Mouse (Mus musculus): ENCODE data around the gene Fbxo42.

The Fbxo42 gene

DNA sequence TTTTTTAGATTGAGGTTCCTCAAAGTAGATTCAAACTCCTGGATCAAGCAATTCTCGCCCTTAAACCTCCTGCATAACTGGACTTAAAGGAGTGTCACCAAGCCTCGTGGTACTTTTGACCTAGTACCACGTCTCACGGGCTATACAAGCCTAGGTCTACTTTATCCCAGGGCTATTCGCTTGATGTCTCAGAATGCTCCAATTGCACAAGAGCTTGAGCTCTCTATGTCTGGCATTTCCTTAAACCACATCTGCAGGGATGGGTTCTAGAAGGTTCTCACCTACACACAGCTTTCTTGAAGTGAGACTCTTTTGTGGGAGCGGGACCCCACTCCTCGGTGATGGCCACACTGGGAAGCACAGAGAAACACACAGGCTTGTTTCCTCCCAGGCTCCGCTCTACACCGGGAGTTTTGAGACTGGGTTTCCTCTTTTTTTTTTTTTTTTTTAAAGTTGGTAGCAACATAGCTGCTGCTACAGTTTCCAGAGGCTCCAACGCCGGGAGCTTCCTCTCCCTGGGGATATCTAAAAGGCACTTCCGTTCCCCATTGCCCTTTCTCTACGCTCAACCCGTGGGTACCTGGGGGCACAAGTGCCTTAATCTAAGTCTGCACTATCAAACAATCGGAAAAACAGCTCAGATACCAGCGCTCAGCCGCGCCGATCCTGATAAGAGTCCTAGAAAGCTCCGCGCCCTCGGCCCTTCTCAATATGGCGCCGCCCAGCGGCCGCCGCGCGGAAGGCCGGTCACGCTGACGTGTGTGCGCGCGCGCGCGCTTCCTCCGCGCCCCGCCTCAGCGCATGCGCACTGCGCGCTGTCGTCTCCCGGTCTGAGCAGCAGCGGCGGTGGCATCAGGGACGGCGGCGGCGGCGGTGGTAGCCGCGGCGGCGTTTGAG lies at the start of gene Fbxo42:
Gene Fbxo42, plus strand, starts transcription at position 802 of the 897 bp plus-strand sequence.
- DNase-seq (ENCODE audit: extremely low spot score) = peak; percentile 95

DNA sequence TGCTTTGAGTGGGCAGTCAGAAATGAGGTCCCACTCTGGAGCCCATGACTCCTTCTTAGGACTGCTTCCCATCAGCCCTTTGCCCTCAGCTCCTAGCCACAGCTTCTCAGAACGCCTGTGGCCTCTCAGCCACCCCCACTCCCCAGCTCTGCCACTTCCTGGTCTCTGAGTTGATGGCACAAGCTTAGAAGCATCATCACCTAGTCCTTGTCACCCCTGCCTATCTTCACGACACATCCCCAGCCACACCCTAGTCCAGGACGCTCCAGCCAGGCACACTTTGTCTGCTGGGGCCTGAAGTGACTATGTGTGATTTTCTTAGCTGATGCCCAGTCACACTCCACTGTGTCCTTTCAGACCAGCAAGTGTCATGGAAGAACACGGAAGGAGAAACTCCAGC lies 48.8 kb upstream of the Fbxo42 start:
- DNase-seq (ENCODE audit: extremely low spot score) = no peak

DNA sequence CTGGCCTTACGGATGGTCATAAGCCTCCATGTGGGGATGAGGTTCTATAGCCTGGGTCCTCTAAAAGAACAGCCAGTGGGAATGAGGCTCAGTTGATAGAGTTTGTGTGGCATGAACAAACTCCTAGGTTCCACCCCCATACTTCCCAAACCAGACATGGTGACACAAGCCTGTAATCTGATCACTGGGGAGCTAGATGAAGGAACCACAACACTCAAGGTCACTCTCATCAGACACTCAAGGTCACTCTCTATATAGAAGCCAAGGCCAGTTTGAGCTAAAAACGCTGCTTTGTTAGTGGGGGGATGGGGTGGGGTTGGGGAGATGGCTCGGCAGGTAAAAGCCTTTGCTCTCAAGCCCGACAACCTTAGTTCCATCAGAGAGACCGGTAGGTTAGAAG lies 47.8 kb upstream of the Fbxo42 start:
- no peak for DNase-seq (ENCODE audit: extremely low spot score)

DNA sequence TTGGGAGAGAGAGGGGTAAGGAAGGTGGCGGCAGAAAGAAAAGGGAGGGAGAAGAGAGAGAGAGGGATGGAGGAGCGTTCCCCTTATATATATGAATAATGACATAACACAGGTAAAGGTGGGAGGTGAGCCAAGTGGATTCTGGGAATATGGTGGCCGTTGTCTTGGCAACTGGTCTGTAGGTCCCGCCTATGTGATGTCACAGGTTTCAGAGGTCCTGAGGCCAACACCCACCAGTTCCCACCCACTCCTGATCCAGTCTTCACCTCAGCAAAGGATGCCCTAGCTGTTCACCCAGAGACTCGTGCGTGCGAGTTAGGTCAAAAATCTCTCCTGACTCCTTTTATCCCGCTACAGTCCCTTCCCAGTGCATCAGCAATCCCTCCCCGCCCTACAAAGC lies 46.4 kb upstream of the Fbxo42 start:
- no peak for DNase-seq (ENCODE audit: extremely low spot score)

DNA sequence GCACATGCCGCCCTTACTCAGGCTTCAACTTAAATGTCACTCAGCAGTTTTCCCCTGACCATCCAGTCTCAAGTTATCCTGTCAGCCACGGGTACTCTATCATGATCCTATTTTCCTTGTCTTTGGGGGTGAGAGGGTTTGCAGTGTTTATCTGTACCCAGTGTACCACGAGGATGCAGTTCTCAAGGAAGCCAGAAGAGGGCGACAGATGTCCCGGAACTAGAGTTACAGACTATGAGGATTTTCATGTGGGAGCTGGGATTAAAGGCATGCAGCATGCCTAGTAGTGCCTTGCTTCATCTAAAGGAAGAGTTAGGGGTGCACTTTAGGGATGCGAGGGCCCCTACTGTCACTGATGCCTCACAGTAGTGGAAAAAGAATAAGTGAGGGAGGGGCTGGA lies 45.9 kb upstream of the Fbxo42 start:
- peak; percentile 26 for DNase-seq (ENCODE audit: extremely low spot score)

DNA sequence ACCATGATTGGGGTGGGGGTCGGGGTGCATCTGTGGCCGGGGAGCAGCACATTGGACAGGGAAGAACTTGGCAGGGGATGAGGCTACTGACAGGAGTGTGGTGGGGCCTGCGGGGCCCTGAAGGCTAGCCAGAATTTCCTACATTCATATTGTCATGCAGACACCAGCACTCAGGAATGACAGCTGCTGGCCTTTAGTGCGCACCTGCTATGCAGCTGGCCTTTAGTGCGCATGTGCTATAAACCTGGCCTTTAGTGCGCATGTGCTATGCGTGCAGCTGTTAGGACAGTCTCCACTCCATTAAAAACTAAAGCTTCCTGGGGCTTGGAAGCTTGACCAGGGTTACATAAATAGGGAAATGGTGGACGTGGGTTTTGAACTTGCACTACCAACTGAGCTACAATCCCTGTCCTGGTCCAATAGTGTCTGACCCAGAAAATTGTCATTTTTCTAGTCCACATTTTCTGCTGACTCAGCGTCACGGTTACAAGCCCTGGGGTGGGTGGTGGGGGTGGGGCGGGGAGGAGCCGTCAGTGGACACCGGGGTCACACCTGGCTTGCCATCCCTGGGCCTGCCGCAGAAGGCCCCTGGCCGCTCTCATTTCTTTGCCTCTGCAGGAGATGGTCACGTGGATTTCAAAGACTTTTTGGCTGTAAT lies 41.1 kb upstream of the Fbxo42 start:
- DNase-seq (ENCODE audit: extremely low spot score) = no peak

DNA sequence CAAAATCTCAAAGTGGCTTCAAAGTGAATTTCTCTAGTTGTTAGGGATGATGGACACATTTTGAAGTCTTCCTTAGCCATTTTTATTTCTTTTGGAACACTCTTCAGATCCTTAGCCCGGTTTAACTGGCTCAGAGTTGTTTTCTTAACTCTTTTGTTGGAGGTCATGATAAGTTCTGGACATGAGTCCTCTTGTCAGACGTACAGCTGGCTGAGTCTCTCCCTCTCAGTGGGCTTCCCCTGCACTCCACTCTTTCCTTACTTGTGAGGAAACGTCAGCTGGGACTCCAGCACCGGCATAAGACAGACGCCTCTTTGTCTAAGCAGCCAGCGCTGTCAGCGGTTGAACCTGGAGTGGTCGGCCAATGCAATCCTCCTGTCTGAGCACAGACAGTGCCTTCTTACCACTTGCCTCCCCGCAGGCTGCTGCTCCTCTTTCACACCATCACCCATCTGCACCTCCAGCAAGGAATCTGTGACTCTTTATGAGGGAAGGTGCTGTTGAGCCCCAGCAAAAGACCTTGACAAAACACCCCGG lies 39.4 kb upstream of the Fbxo42 start:
- DNase-seq (ENCODE audit: extremely low spot score) = no peak

DNA sequence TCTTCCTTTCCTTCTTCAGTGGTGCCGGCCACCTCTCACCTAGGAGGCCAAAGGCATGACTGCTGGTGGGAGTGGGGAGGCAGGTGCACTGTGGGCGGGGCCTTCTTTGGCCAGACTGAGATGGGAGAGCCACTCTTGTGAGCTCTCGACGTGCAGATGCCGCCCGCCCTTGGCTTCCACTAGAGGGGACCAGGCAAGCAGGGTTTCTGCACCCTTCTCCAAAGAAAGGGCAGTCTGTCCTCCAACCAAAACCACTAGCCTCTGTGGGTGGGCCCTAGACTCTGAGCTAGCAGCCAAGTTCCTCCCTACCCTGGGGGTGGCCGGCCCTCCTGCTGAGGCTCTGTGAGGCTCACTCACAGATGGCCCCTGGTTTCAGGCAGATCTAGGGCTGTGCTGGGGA lies 33.9 kb upstream of the Fbxo42 start:
- no peak for DNase-seq (ENCODE audit: extremely low spot score)

DNA sequence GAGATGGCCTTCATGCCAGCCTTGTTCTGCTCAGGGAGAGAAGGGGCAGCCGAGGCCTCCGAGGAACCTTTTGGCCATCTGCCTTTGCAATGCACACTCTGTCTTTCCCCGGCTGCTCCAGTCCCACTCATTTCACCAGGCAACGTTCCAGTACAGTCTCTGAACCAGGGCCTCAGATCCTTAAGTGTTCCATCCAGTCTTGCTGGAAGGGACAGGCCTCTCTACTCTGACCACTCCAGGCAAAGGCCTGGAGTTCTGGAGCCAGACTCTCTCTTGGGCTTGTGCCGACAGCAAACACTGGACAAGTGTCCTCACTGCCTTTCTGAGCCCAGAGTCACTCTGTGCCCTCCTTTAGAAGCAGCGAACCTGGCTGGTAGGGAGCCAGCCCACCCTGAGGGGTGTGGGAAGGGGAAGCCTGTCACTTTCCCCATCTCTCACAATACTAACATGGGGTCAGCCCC lies 33.2 kb upstream of the Fbxo42 start:
- DNase-seq (ENCODE audit: extremely low spot score) = no peak

DNA sequence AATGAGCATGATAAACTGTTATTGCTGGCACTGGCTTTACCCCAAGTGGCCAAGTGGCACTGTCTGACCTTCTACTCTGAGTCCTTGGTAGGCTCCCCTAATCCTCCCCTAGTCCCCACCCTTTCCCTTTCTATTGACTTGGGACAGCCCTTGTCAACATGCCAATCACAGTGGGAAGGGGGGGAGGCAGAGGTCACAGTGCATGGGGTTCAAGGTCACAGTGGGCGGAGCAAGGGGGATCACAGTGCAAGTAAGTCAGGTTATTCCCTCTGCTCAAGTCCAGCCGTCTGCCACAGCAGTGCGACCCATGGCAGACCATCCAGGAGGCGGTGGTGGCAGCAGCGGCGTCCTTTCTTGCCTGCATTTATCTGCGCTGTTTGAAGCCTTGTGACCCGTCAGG lies 32.3 kb upstream of the Fbxo42 start:
- DNase-seq (ENCODE audit: extremely low spot score) = no peak

DNA sequence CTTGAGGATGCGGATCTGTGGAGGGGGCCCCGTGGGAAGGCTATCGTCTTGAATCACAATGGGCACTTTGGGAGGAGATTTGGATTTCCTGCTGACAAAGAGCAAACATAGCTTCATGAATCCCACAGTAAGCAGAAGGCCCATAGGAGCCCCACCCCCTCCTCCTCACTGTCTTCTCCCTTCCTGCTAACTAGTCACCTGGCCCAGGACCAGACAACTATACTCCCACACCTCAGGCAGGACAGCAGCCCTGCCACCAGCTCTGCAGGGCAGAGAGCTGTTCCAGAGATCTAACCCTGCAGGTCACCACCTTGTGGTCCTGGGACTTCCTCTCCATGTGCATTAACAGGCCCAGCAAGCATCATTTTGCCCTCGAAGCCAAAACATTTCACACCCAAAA lies 29.0 kb upstream of the Fbxo42 start:
- DNase-seq (ENCODE audit: extremely low spot score) = no peak

DNA sequence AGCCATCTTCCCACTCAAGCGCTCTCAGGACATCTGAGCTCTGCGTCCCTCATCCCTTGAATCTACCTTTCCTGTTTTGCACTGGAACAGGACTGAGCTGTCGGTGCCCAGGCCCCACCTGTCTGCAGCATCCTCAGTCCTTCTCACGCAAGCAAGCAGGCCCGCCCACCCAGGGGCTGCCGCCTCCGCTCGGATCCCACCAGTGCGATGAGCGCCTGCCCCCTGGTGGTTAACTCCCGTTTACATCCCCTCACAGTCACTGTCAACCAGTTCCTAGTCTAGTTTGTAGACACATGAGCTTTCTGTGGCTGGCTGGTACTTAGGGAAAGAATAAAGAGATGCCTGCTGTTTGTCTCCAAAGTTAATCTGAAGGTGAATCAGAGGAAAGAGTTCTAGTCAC lies 27.0 kb upstream of the Fbxo42 start:
- peak; percentile 80 for DNase-seq (ENCODE audit: extremely low spot score)

DNA sequence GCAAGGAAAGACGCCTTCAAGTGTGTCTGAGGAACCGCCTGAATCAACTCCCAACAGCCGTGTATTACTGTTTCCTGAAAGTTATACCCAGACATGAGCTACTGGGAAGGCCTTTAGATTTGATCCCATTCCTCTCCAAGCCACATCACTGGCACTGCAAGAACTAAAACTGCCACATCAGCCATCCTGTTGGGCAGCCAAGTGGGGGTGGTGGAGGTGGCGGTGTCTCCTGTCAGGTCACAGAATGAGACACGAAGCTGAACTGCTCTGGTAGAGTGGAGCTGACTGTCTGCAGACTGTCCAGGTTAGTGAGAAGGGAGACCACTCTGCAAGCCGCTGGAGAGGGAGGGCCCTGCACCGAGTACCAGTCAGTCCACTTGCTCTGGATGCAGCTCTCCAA lies 25.1 kb upstream of the Fbxo42 start:
- DNase-seq (ENCODE audit: extremely low spot score) = no peak

DNA sequence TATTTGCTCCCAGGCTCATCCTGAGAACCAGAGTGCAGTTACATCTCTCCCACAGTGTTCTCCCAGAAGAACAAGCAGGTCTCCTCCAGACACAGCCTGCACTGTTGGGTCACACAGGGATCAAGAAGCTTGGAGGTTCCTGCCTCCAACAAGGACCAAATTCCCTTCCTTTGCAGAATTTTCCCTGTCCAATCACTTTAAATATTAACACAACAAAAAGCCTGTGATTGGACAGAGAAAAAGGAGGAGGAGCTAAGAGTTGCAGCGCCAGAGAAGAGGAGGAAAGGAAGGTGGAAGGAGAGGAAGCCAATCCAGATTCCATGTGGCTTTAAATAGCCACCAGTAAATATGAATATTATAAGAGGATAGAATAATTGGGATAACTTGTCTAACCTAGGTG lies 24.6 kb upstream of the Fbxo42 start:
- no peak for DNase-seq (ENCODE audit: extremely low spot score)

DNA sequence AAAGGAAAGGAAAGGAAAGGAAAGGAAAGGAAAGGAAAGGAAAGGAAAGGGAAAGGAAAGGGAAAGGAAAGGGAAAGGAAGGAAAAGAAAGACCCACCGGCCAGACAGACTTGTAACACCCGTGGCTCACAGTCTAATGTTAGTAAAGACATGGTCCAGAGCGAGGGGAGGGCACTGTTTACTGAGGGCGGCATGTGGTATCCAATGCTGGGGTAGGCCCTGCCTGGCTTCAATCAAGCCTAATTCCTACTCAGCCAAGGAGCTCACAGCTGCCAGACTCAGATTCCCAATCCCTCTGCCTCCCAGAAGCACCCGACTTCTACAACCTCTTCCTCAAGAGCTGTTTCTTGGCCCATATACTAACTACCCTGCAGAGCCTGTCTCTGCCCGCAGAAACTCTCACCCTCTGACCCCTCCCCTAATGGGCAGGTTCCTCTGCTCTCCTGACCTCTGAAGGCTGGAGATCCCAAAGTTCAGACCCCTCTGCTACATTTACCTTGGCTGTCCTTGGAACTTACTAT lies 18.5 kb upstream of the Fbxo42 start:
- no peak for DNase-seq (ENCODE audit: extremely low spot score)

DNA sequence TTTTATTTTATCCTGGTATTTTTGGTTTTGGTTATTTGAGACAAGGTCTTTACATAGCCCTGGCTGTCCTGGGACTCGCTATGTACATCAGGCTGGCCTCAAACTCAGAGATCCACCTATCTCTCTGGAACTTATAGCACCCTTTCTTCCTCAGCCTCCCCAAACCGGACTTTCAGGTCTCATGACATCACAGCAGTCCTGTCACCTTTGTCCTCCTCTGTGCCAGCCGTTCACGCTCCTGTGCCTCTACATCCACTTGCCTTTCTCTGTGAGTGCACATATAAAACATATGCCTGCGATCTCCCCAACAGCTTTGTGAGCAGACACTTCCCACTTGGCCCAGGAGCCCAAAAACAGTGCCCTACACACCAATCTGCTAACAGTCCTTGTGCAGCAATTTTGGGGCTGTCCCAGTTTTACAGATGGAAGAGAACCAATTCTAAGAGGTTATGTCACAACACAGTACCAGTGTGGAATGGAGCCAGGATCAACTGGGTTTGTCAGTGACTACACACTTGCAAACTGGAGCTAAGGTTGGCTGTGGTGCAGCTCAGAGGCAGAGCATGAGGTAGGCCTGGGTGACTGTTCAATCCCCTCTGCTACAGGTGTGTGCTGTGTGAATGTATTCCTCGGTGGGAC lies 16.9 kb upstream of the Fbxo42 start:
- DNase-seq (ENCODE audit: extremely low spot score) = no peak

DNA sequence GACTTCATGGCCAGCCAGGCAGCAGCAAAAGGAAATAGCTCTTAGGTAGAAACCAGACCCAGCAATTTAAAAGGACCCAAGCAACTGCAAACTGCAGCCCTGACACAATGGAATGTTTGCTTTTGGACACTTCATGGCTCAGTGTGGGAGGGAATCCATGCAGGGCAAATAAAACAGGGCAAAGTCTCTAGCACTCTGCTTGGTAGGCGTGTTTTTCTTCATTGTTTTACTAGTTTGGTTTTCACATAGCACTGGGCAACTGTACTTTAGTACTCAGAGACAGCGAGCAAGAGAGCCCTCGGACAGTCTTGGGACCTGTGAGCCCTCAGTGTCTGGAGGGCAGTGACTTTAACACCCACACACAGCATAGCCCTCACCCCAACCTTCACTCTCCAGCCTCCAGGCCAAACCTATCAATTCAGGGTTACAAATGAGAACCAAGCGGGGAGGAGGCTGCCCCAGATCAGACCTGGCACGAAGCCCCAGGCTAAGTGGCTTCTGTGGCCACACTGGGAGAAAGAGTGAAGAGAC lies 16.1 kb upstream of the Fbxo42 start:
- no peak for DNase-seq (ENCODE audit: extremely low spot score)

DNA sequence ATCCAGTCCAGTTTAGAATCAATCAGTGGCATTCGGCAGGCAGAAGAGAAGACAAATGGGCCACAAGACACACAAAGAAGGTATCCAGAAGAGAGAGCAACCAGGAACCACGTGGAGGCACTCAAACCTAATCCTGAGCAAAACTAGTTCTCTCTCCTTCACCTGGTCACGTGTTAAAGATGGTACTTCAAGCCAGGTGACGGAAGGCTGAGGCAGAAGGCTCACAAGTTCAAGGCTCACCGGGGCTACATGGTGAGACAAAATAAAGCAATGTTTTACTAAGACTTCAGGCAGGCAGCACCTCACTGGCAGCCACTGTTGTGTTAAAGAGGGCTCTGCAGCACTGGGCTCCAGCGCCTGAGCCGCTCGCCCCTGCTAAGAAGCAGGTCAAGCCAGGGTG lies 15.5 kb upstream of the Fbxo42 start:
- no peak for DNase-seq (ENCODE audit: extremely low spot score)

DNA sequence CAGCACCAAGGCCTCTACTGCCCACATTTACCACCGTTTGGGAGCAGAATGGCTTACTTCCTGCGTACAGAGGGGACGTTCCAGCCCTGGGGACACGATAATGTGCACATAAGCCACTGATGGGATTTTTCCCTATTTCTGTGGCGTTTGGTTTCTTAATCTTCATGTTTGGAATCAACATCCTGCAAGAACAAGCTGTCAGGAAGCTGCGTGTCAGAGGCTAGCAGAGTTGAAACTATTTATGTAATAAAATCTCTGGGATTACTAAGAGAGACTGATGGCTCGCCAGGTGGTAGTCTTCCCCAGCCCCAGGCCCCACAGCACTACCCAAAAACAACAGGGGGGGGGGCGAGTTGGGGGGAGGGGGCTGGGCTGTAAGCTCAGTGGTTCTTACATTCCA lies 14.5 kb upstream of the Fbxo42 start:
- DNase-seq (ENCODE audit: extremely low spot score) = no peak

DNA sequence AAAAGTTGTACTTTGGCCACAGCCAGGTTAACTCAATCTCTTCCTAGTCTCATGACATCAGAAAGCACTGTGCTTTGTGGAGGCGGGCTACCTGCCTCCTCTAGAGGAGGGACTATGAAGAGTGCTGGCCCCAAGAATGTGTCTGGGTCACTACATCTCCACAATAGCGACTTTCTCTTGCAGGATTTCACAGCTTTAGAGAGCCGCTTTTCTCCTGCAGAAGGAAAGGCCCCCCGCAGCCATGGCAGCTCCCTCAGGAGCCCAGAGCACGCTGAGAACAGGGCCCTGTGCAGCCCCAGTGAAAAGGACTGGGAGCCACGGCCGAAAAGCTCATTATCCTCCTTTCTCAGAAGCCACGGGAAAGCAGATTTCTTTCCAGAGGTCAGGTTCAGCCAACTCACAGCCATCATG lies 13.7 kb upstream of the Fbxo42 start:
- DNase-seq (ENCODE audit: extremely low spot score) = no peak

DNA sequence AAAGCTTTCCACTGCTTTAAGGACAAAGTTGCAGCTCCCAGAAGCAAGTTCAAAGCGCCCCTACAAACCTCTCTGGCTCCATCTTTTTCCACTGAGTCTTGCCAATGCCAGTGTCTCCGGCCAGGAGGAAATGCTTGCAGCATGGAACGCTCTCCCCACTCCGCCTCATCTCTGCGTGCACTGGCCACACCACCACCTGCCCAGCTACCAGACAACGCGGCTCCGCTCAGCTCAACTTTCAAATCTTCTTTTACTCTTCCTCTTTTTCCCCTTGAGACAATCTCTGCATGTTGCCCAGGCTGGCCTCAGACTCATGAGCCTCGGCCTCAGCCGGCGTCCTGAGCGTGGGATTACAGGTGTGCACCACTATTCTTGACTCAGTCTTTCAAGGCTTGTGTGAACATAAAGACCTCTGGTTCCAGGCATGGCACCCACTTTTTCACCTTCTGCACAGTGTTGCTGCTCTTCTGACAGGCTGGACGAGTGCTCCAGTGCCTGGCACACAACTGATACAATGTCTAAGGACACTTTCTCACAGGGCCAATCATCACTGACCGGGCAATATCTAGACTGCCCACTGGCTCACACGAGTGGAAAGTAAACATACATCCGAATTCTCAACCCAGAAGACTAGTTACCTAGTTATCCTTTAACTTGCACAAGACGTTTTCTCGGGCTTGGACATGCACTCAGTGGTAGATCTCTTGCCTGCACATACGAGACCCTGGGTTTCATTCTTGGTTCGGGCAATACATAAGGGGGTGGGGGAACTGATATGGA lies 12.8 kb upstream of the Fbxo42 start:
- no peak for DNase-seq (ENCODE audit: extremely low spot score)

Data from embryo, embryonic 9.5 days (tissue).